Mouse (Mus musculus) MEL (cell line): ENCODE data around the gene Fnd3c2. TPM values are rescaled to one million over a fixed set of nuclear protein-coding genes. Genes with fewer than 3 reads are reported as not detected.

Source experiments
- DNase-seq: peaks from one replicate; pipeline ENCODE4 v3.0.0; 2011; ENCODE audit warnings: low read depth, low spot score
- H3K27ac ChIP-seq: 2 replicates; pipeline ENCODE4 v1.5.1; 2012; ENCODE audit warnings: low read depth, mild to moderate bottlenecking, control low read depth, low read length, moderate library complexity; ENCODE audit not compliant: control insufficient read depth
- H3K27me3 ChIP-seq, 2 experiments: fragments of 150-350 bp in 1 of 2; sonication (generic) in 1 of 2; 2 replicates each; pipeline ENCODE4 v1.6.1; 2012; ENCODE audit warnings: low read length in 2 of 2, mild to moderate bottlenecking in 2 of 2, improper control_type of control experiment in 1 of 2, moderate library complexity in 1 of 2; ENCODE audit not compliant: insufficient read depth in 2 of 2, control insufficient read depth in 1 of 2
- H3K36me3 ChIP-seq, 2 experiments: 2 replicates each; pipeline ENCODE4 v1.6.1; 2012 to 2014; ENCODE audit warnings: low read length in 2 of 2, improper control_type of control experiment in 1 of 2, inconsistent platforms in 1 of 2, mild to moderate bottlenecking in 1 of 2; ENCODE audit not compliant: insufficient read depth in 2 of 2, control insufficient read depth in 1 of 2
- H3K4me1 ChIP-seq, 2 experiments: fragments of 150-350 bp in 1 of 2; sonication (generic) in 1 of 2; 2 replicates each; pipeline ENCODE4 v1.6.1; 2012; ENCODE audit warnings: low read length in 2 of 2, improper control_type of control experiment in 1 of 2, mild to moderate bottlenecking in 1 of 2; ENCODE audit not compliant: insufficient read depth in 2 of 2, control insufficient read depth in 1 of 2
- H3K4me3 ChIP-seq, 2 experiments: fragments of 150-350 bp in 1 of 2; sonication (generic) in 1 of 2; 2 replicates each; pipeline ENCODE4 v1.5.1; 2012; ENCODE audit warnings: low read depth in 2 of 2, low read length in 2 of 2, mild to moderate bottlenecking in 2 of 2, moderate library complexity in 2 of 2, control low read depth in 1 of 2, improper control_type of control experiment in 1 of 2; ENCODE audit not compliant: control insufficient read depth in 1 of 2, insufficient read depth in 1 of 2
- H3K79me2 ChIP-seq: 2 replicates; pipeline ENCODE4 v1.6.1; 2012; ENCODE audit warnings: mild to moderate bottlenecking, low read length, moderate library complexity; ENCODE audit not compliant: control insufficient read depth, poor library complexity, insufficient read depth
- H3K9ac ChIP-seq: 2 replicates; pipeline ENCODE4 v1.6.1; 2012; ENCODE audit warnings: low read depth, mild to moderate bottlenecking, control low read depth, low read length, moderate library complexity; ENCODE audit not compliant: control insufficient read depth, poor library complexity, severe bottlenecking
- H3K9me3 ChIP-seq: fragments of 150-350 bp; sonication (generic); replicated peaks from 2 replicates; pipeline ENCODE4 v1.6.1; 2012; ENCODE audit warnings: mild to moderate bottlenecking, low read length, improper control_type of control experiment, moderate library complexity; ENCODE audit not compliant: insufficient read depth
- BHLHE40 ChIP-seq: IDR thresholded peaks from 2 replicates; pipeline ENCODE4 v1.6.1; 2012; ENCODE audit warnings: low read depth, mild to moderate bottlenecking, inconsistent platforms, low read length, improper control_type of control experiment, borderline replicate concordance
- CHD1 ChIP-seq: IDR thresholded peaks from 2 replicates; pipeline ENCODE4 v1.6.1; 2012; ENCODE audit warnings: low read depth, mild to moderate bottlenecking, inconsistent platforms, low read length, improper control_type of control experiment
- CTCF ChIP-seq, 3 experiments: IDR thresholded peaks in 2 of 3; conservative IDR thresholded peaks in 1 of 3; 2 replicates each; pipeline ENCODE4 v1.5.1; 2011 to 2012; ENCODE audit warnings: low read length in 3 of 3, low read depth in 2 of 3, mild to moderate bottlenecking in 2 of 3, improper control_type of control experiment in 1 of 3, inconsistent platforms in 1 of 3, mixed read lengths in 1 of 3, moderate library complexity in 1 of 3; ENCODE audit not compliant: control insufficient read depth in 1 of 3, insufficient read depth in 1 of 3, poor library complexity in 1 of 3, severe bottlenecking in 1 of 3
- E2F4 ChIP-seq: IDR thresholded peaks from 2 replicates; pipeline ENCODE4 v1.6.1; 2011; ENCODE audit warnings: low read depth, low read length, improper control_type of control experiment, borderline replicate concordance
- ELF1 ChIP-seq: IDR thresholded peaks from 2 replicates; pipeline ENCODE4 v1.6.1; 2014; ENCODE audit warnings: low read depth, mild to moderate bottlenecking, inconsistent platforms, low read length, improper control_type of control experiment, moderate library complexity
- EP300 ChIP-seq, 2 experiments: IDR thresholded peaks; 2 replicates each; pipeline ENCODE4 v1.6.1; 2011; ENCODE audit warnings: improper control_type of control experiment in 2 of 2, low read length in 2 of 2, low read depth in 1 of 2, mild to moderate bottlenecking in 1 of 2
- ETS1 ChIP-seq: IDR thresholded peaks from 2 replicates; pipeline ENCODE4 v1.6.1; 2012; ENCODE audit warnings: low read depth, mild to moderate bottlenecking, inconsistent platforms, low read length, improper control_type of control experiment, moderate library complexity
- GABPA ChIP-seq: IDR thresholded peaks from 2 replicates; pipeline ENCODE4 v1.6.1; 2012; ENCODE audit warnings: low read depth, mild to moderate bottlenecking, inconsistent platforms, low read length, improper control_type of control experiment, moderate library complexity
- GATA1 ChIP-seq: IDR thresholded peaks from 2 replicates; pipeline ENCODE4 v1.6.1; 2011; ENCODE audit warnings: low read depth, low read length, improper control_type of control experiment
- KAT2A ChIP-seq: conservative IDR thresholded peaks from 2 replicates; pipeline ENCODE4 v1.6.1; 2012; ENCODE audit warnings: low read depth, low read length, improper control_type of control experiment, inconsistent platforms
- MAFK ChIP-seq: IDR thresholded peaks from 2 replicates; pipeline ENCODE4 v1.6.1; 2011; ENCODE audit warnings: low read depth, mild to moderate bottlenecking, low read length, improper control_type of control experiment, borderline replicate concordance
- MAX ChIP-seq: IDR thresholded peaks from 2 replicates; pipeline ENCODE4 v1.6.1; 2011; ENCODE audit warnings: low read length, improper control_type of control experiment
- MAZ ChIP-seq: IDR thresholded peaks from 2 replicates; pipeline ENCODE4 v1.6.1; 2012; ENCODE audit warnings: low read depth, mild to moderate bottlenecking, inconsistent platforms, low read length, improper control_type of control experiment
- MXI1 ChIP-seq: IDR thresholded peaks from 2 replicates; pipeline ENCODE4 v1.6.1; 2011; ENCODE audit warnings: mild to moderate bottlenecking, low read depth, low read length, improper control_type of control experiment
- MYB ChIP-seq: IDR thresholded peaks from 2 replicates; pipeline ENCODE4 v1.6.1; 2011; ENCODE audit warnings: mild to moderate bottlenecking, low read depth, low read length, improper control_type of control experiment
- MYC ChIP-seq: IDR thresholded peaks from 2 replicates; pipeline ENCODE4 v1.6.1; 2011; ENCODE audit warnings: low read depth, mild to moderate bottlenecking, low read length, improper control_type of control experiment, moderate library complexity
- POLR2AphosphoS2 ChIP-seq: IDR thresholded peaks from 2 replicates; pipeline ENCODE4 v1.6.1; 2011; ENCODE audit warnings: low read length, improper control_type of control experiment
- SMC3 ChIP-seq: IDR thresholded peaks from 2 replicates; pipeline ENCODE4 v1.6.1; 2011; ENCODE audit warnings: low read depth, low read length, improper control_type of control experiment
- TAL1 ChIP-seq: IDR thresholded peaks from 2 replicates; pipeline ENCODE4 v1.6.1; 2012; ENCODE audit warnings: mild to moderate bottlenecking, inconsistent platforms, low read length, moderate library complexity, mixed read lengths
- TBP ChIP-seq: IDR thresholded peaks from 2 replicates; pipeline ENCODE4 v1.8.0; 2011; ENCODE audit warnings: low read depth, low read length, improper control_type of control experiment
- TCF12 ChIP-seq: IDR thresholded peaks from 2 replicates; pipeline ENCODE4 v1.6.1; 2014; ENCODE audit warnings: low read depth, mild to moderate bottlenecking, inconsistent platforms, low read length, improper control_type of control experiment, moderate library complexity
- UBTF ChIP-seq: IDR thresholded peaks from 2 replicates; pipeline ENCODE4 v1.6.1; 2012; ENCODE audit warnings: low read depth, mild to moderate bottlenecking, inconsistent platforms, low read length, improper control_type of control experiment, moderate library complexity, borderline replicate concordance; ENCODE audit not compliant: insufficient read depth
- USF2 ChIP-seq, 2 experiments: IDR thresholded peaks; 2 replicates each; pipeline ENCODE4 v1.6.1; 2011 to 2012; ENCODE audit warnings: improper control_type of control experiment in 2 of 2, low read length in 2 of 2, borderline replicate concordance in 1 of 2, inconsistent platforms in 1 of 2, low read depth in 1 of 2, mild to moderate bottlenecking in 1 of 2; ENCODE audit not compliant: insufficient read depth in 1 of 2
- ZKSCAN1 ChIP-seq: IDR thresholded peaks from 2 replicates; pipeline ENCODE4 v1.6.1; 2012; ENCODE audit warnings: low read depth, mild to moderate bottlenecking, inconsistent platforms, low read length, improper control_type of control experiment, moderate library complexity
- ZMIZ1 ChIP-seq: IDR thresholded peaks from 2 replicates; pipeline ENCODE4 v1.6.1; 2012; ENCODE audit warnings: low read depth, mild to moderate bottlenecking, inconsistent platforms, low read length, improper control_type of control experiment, moderate library complexity
- polyA plus RNA-seq, 2 experiments: library from polyadenylated mRNA; stranded (reverse) in 1 of 2; unstranded in 1 of 2; fragments of >175 nt in 1 of 2; fragments of >200 nt in 1 of 2; gene quantifications; 2 replicates each; pipeline versions ENCODE4 v1.2.1 to v1.2.4; 2012; ENCODE audit warnings: low replicate concordance in 2 of 2, low read depth in 1 of 2; ENCODE audit not compliant: insufficient read length in 2 of 2, insufficient read depth in 1 of 2, missing spikeins in 1 of 2
- total RNA-seq: library from RNA; depleted of rRNA; stranded (reverse); fragments of 300-350 nt; gene quantifications from 2 replicates; pipeline ENCODE4 v1.2.3, GENCODE M21; 2012; rRNA removed

Gene Fnd3c2
- total RNA-seq (not detected in 2 replicates), polyA plus RNA-seq (not detected)

DNA sequence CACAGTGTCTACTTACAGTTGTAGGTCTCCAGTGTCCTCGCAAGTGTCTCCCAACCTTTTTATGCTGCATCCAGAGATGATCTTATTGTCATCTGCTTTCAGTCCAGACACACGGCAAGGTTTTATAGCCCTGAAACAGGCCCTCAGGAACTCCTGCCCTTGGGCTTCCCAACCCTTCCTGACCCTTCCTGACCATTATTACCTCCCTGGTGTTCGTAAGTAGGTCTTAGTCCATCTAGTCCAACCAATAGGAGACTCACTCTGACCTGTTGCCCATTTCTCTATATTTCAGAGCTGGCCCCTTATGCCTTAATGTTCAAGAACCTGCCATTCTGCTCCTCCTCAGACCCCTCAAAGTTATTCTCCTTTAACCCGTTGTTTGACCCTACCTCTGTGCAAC is at the start of gene Fnd3c2:
Gene Fnd3c2 (minus strand): TSS at position 101 of the 400 bp plus-strand sequence.
- H3K36me3 ChIP-seq: no peaks in the 10 kb centered on the region
- no peak within 1 kb of the TSS for H3K4me3 ChIP-seq
- TF ChIP-seq SMC3 (no peak), POLR2AphosphoS2 (no peak), MAZ (no peak), E2F4 (no peak), ELF1 (no peak), ZMIZ1 (no peak), UBTF (no peak), GATA1 (no peak), MAFK (no peak), CTCF (IDR thresholded peaks at IDR 0.05 in 2 of 3, conservative IDR thresholded peaks at IDR 0.05 in 1 of 3; ENCODE audit: control insufficient read depth in 1 of 3, insufficient read depth in 1 of 3, low read depth in 2 of 3, low read length in 3 of 3, poor library complexity in 1 of 3, severe bottlenecking in 1 of 3) (no peak), BHLHE40 (no peak), GABPA (no peak), KAT2A (no peak), MXI1 (no peak), ETS1 (no peak)
- H3K27me3 ChIP-seq: no peaks in the 10 kb centered on the region
- no peak for DNase-seq
- no peaks in the 10 kb centered on the region for H3K9me3 ChIP-seq
- no peak within 1 kb of the TSS for H3K9ac ChIP-seq
- no peaks in the 10 kb centered on the region; a peak in 1 of 4 replicates for H3K4me1 ChIP-seq
- no peaks in the 10 kb centered on the region for H3K79me2 ChIP-seq
- no peak within 1 kb of the TSS for H3K27ac ChIP-seq

DNA sequence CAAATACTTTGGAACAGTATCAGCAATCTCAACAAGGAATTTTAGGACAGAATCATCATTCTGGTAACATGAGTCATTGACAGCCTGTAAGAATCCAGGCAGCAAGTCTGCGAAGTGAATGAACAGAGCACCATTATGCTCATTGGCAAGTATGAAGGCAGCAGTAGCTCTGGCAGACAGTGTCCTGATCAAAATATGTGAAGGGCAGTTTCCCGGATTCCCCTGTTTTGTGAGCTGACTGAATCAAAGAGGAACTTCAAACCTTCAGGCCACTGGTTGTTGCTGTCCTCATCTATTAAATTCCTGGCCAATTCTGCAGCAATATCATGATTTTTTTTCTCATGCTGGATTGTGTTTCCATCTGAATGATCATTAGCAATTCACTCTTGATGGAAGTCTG is 29.3 kb upstream of the Fnd3c2 start:
- no peak overlapping the region for H3K9ac ChIP-seq
- no peaks in the 10 kb centered on the region for H3K9me3 ChIP-seq
- no peak overlapping the region for H3K27ac ChIP-seq
- H3K36me3 ChIP-seq: no peaks in the 10 kb centered on the region
- no peak overlapping the region for H3K4me3 ChIP-seq
- no peaks in the 10 kb centered on the region for H3K27me3 ChIP-seq
- H3K4me1 ChIP-seq: no peaks in the 10 kb centered on the region
- TF ChIP-seq GATA1 (no peak), MAX (no peak), CHD1 (no peak), CTCF (IDR thresholded peaks at IDR 0.05 in 2 of 3, conservative IDR thresholded peaks at IDR 0.05 in 1 of 3; ENCODE audit: control insufficient read depth in 1 of 3, insufficient read depth in 1 of 3, low read depth in 2 of 3, low read length in 3 of 3, poor library complexity in 1 of 3, severe bottlenecking in 1 of 3) (no peak), USF2 (IDR thresholded peaks at IDR 0.05; ENCODE audit: borderline replicate concordance in 1 of 2, insufficient read depth in 1 of 2, low read depth in 1 of 2, low read length in 2 of 2) (no peak), TCF12 (no peak), TAL1 (no peak), BHLHE40 (no peak), TBP (no peak), MYB (no peak), EP300 (IDR thresholded peaks at IDR 0.05; ENCODE audit: low read depth in 1 of 2, low read length in 2 of 2) (no peak), ZMIZ1 (no peak), MYC (no peak), MAFK (no peak), MAZ (no peak), ZKSCAN1 (no peak)
- TF ChIP-seq, all 39 proteins: peak for 0
- no peak for DNase-seq
- H3K79me2 ChIP-seq: no peaks in the 10 kb centered on the region
